In the genomic region with DNA sequence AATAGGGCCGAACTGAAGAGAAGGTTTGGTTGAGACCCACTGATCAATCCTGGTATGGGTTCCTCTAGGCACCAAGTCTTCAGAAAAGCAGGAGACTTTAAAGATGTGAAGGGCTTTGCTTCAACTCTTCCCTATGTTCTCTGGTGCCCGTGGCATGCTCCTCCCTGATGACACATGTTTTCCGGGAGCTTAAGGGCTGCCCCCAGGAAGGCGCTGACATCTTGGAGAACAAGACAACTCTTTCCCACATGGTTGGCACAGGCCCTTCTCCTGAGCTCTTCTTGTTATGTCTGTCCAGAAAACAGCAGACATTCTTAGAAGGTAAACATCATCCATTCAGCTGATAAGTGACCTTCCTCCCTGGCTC, we compare ENCODE assay signal across 10 mouse cellular contexts. TPM values are rescaled to one million over a fixed set of nuclear protein-coding genes. Genes with fewer than 3 reads are reported as not detected.
DNase-seq lines count a peak whose midpoint lies in the region; ATAC-seq and TF ChIP-seq lines count a peak whose summit lies in the region.
"Had no signal": no experiment of that assay in that cellular context is flagged by ENCODE, and none has a peak within 500 bp of the region (broad histone marks: within the 10 kb centered on the region; RNA-seq: fewer than 3 reads in every experiment).

No protein-coding gene starts in this region.

- H3K9me3 ChIP-seq in heart, embryonic 10.5 days: no peaks in the 10 kb centered on the region
- no peaks in the 10 kb centered on the region for H3K9me3 ChIP-seq in liver, embryonic 14.5 days (ENCODE audit: control insufficient read depth, low read length)
- H3K9me3 ChIP-seq in stomach, postnatal 0 days (ENCODE audit: control insufficient read depth, low read length): no peaks in the 10 kb centered on the region

- no peak overlapping the region for H3K27ac ChIP-seq in heart, embryonic 10.5 days
- no peak overlapping the region for H3K27ac ChIP-seq in liver, embryonic 14.5 days
- peak overlapping the region; percentile 83 for H3K27ac ChIP-seq in stomach, postnatal 0 days (replicated peaks)

- peak overlapping the region; percentile 58 for H3K4me3 ChIP-seq in heart, embryonic 10.5 days
- peak overlapping the region; percentile 46 to 59 for H3K4me3 ChIP-seq in liver, embryonic 14.5 days (ENCODE audit: insufficient read depth in 1 of 2, low read depth in 2 of 2, low read length in 2 of 2)
- peak overlapping the region; percentile 38 for H3K4me3 ChIP-seq in stomach, postnatal 0 days (ENCODE audit: low read depth, low read length)

- 47% methylated on average over 4 of the region's 4 CpGs for WGBS in heart, embryonic 10.5 days
- 35% methylated on average over 4 of the region's 4 CpGs for WGBS in liver, embryonic 14.5 days (ENCODE audit: insufficient replicate concordance)
- 36% methylated on average over 4 of the region's 4 CpGs for WGBS in stomach, postnatal 0 days

- ATAC-seq in liver, embryonic 14.5 days (ENCODE audit: insufficient read depth): peak; percentile 3; the same call in 1 of the 2 replicates
- ATAC-seq in stomach, postnatal 0 days (ENCODE audit: low FRiP score, low TSS enrichment): peak; percentile 73

- H3K36me3 ChIP-seq in heart, embryonic 10.5 days: no peaks in the 10 kb centered on the region
- no peaks in the 10 kb centered on the region for H3K36me3 ChIP-seq in liver, embryonic 14.5 days (replicated peaks; ENCODE audit: control insufficient read depth, insufficient read depth, low read depth)
- no peaks in the 10 kb centered on the region for H3K36me3 ChIP-seq in stomach, postnatal 0 days (ENCODE audit: control insufficient read depth, insufficient read depth, low read length)

- peaks cover 21% of the 10 kb centered on the region for H3K27me3 ChIP-seq in heart, embryonic 10.5 days (ENCODE audit: insufficient read depth, poor library complexity, severe bottlenecking)
- no peaks in the 10 kb centered on the region for H3K27me3 ChIP-seq in liver, embryonic 14.5 days (ENCODE audit: control insufficient read depth, insufficient read depth, low read length)
- H3K27me3 ChIP-seq in stomach, postnatal 0 days (ENCODE audit: control insufficient read depth, insufficient read depth, low read length): no peaks in the 10 kb centered on the region

- H3K9ac ChIP-seq in liver, embryonic 14.5 days (replicated peaks): peak overlapping the region; percentile 19
- H3K9ac ChIP-seq in stomach, postnatal 0 days (ENCODE audit: low read length): peak overlapping the region; percentile 65

- H3K4me2 ChIP-seq in liver, embryonic 14.5 days (ENCODE audit: low read depth): peak overlapping the region; percentile 77
- peak overlapping the region; percentile 65 for H3K4me2 ChIP-seq in stomach, postnatal 0 days (replicated peaks; ENCODE audit: low read depth)

- peaks cover 4% of the 10 kb centered on the region for H3K4me1 ChIP-seq in heart, embryonic 10.5 days
- peaks cover 3 to 7% of the 10 kb centered on the region in 2 experiments; a peak in 2 of 4 replicates for H3K4me1 ChIP-seq in liver, embryonic 14.5 days (replicated peaks; ENCODE audit: control insufficient read depth in 2 of 2, insufficient read depth in 2 of 2, low read length in 1 of 2)
- H3K4me1 ChIP-seq in stomach, postnatal 0 days (replicated peaks; ENCODE audit: control insufficient read depth, insufficient read depth): peaks cover 2% of the 10 kb centered on the region; the same call in 1 of the 2 replicates

- intact Hi-C loops in heart, postnatal 14 days (cut with DNase I): no loop called here
- intact Hi-C loops in left cerebral cortex, postnatal 36 days (cut with DNase I): no loop called here

- TF ChIP-seq EP300 in liver, embryonic 14.5 days (IDR thresholded peaks at IDR 0.05; ENCODE audit: low read depth): no peak
- TF ChIP-seq EP300 in stomach, postnatal 0 days (optimal IDR thresholded peaks at IDR 0.05): no peak

- DNase-seq in heart, embryonic 10.5 days (ENCODE audit: low spot score): no peak
- DNase-seq in heart, postnatal 14 days: no peak
- peak; percentile 28 for DNase-seq in urinary bladder, postnatal 14 days (ENCODE audit: low spot score)
- DNase-seq in urinary bladder, postnatal 36 days (ENCODE audit: low spot score in 2 of 2): no peak
- DNase-seq in liver, embryonic 14.5 days (ENCODE audit: low read depth in 3 of 3, low spot score in 3 of 3): no peak
- DNase-seq in stomach, postnatal 0 days (ENCODE audit: low spot score): peak; percentile 48
- DNase-seq in spleen, adult 18-20 months: no peak
- no peak for DNase-seq in left cerebral cortex, postnatal 36 days (ENCODE audit: low spot score in 2 of 2)

- no peak for TF ChIP-seq CTCF in liver, embryonic 14.5 days (IDR thresholded peaks at IDR 0.05; ENCODE audit: low read depth)
- TF ChIP-seq CTCF in stomach, postnatal 0 days (IDR thresholded peaks at IDR 0.05; ENCODE audit: low read depth): no peak

RNA-seq across cellular contexts. Expression of gene Psd4, which starts 0.5 kb away (rescaled TPM):
- polyA plus RNA-seq in heart, embryonic 10.5 days (2016; fragmentation: Nextera tagmentation; extraction: Ambion mirVana): 1.1 and 1.3 TPM in 2 replicates
- 1 to 10 TPM in 1 of 2 experiments, under 1 TPM in 1; 0.65 to 2.7 TPM for total RNA-seq in heart, postnatal 14 days (2021)
- 5.8 and 7.5 TPM in 2 replicates for polyA plus RNA-seq in liver, embryonic 14.5 days (2012; rRNA removed)
- polyA plus RNA-seq in liver, embryonic 14.5 days (2014; fragmentation: Nextera tagmentation; extraction: Ambion mirVana): 5.0 and 6.0 TPM in 2 replicates
- polyA plus RNA-seq in stomach, postnatal 0 days (2015; fragmentation: Nextera tagmentation; extraction: Ambion mirVana): 9.2 and 10.2 TPM in 2 replicates
- total RNA-seq in left cerebral cortex, postnatal 36 days (2021): 1 to 10 TPM; 2.1 to 3.0 TPM

RNA-seq across cellular contexts. Expression of gene Il1rn, which starts 31.2 kb away (rescaled TPM):
- not detected in 2 replicates for polyA plus RNA-seq in heart, embryonic 10.5 days (2016; fragmentation: Nextera tagmentation; extraction: Ambion mirVana)
- total RNA-seq in heart, postnatal 14 days (2021): under 1 TPM in 1 of 2 experiments, not detected in 1; 0.22 TPM
- 3.7 and 4.8 TPM in 2 replicates for polyA plus RNA-seq in liver, embryonic 14.5 days (2012; rRNA removed)
- polyA plus RNA-seq in liver, embryonic 14.5 days (2014; fragmentation: Nextera tagmentation; extraction: Ambion mirVana): 6.3 and 6.4 TPM in 2 replicates
- polyA plus RNA-seq in stomach, postnatal 0 days (2015; fragmentation: Nextera tagmentation; extraction: Ambion mirVana): 22.4 and 30.0 TPM in 2 replicates
- total RNA-seq in left cerebral cortex, postnatal 36 days (2021): not detected
- total RNA-seq: left cerebral cortex, postnatal 4 days had no signal
- polyA plus RNA-seq: testis, adult 2 months had no signal

Comparison
In these comparisons a context has a peak if more than half of its experiments do, and no peak if none do; other contexts are left out.
1. DNase-seq: peak in urinary bladder, postnatal 14 days (single experiment) and stomach, postnatal 0 days (single experiment); none in heart, embryonic 10.5 days (single experiment), heart, postnatal 14 days (0 of 2), urinary bladder, postnatal 36 days (0 of 2), liver, embryonic 14.5 days (0 of 3), spleen, adult 18-20 months (0 of 2) and left cerebral cortex, postnatal 36 days (0 of 2).
2. Peak in every context shown above with its lines, with median percentiles within 50 percentile points of each other: H3K4me3 ChIP-seq.